Mouse (Mus musculus) limb, embryonic 13.5 days (tissue): Measurements from ENCODE around the gene Tuft1. TPM values are rescaled to one million over a fixed set of nuclear protein-coding genes. Genes with fewer than 3 reads are reported as not detected.
"Not testable (repeated sequence)": the region's sequence is repeated elsewhere in the genome, so short reads cannot be mapped to it uniquely, and the experiment has no call there.

Source experiments
- ATAC-seq: fragments of 200-750 bp; cut with Nextera tagmentation; 2 replicates; pipeline ENCODE4 v1.8.0; 2017; ENCODE audit warnings: low read depth, moderate number of reproducible peaks, moderate TSS enrichment; ENCODE audit not compliant: low FRiP score
- H3K27ac ChIP-seq: fragments of 300-500 bp; sonication (generic); 2 replicates; pipeline ENCODE4 v1.5.1; 2015; ENCODE audit warnings: inconsistent platforms, mild to moderate bottlenecking, moderate library complexity
- H3K27me3 ChIP-seq: fragments of 300-500 bp; sonication (generic); 2 replicates; pipeline ENCODE4 v1.6.1; 2015; ENCODE audit warnings: mild to moderate bottlenecking, inconsistent platforms
- H3K36me3 ChIP-seq: fragments of 300-500 bp; sonication (generic); 2 replicates; pipeline ENCODE4 v1.6.1; 2015; ENCODE audit warnings: inconsistent platforms, mild to moderate bottlenecking, moderate library complexity
- H3K4me1 ChIP-seq: fragments of 300-500 bp; sonication (generic); 2 replicates; pipeline ENCODE4 v1.6.1; 2015; ENCODE audit warnings: inconsistent platforms
- H3K4me2 ChIP-seq: fragments of 300-500 bp; sonication (generic); replicated peaks from 2 replicates; pipeline ENCODE4 v1.6.1; 2015; ENCODE audit warnings: inconsistent platforms, mild to moderate bottlenecking, moderate library complexity
- H3K4me3 ChIP-seq: fragments of 300-500 bp; sonication (generic); 2 replicates; pipeline ENCODE4 v1.5.1; 2015; ENCODE audit warnings: moderate library complexity, mild to moderate bottlenecking, inconsistent platforms
- H3K9ac ChIP-seq: fragments of 300-500 bp; sonication (generic); 2 replicates; pipeline ENCODE4 v1.6.1; 2015; ENCODE audit warnings: mild to moderate bottlenecking, inconsistent platforms
- H3K9me3 ChIP-seq: fragments of 300-500 bp; sonication (generic); 2 replicates; pipeline ENCODE4 v1.6.1; 2016; ENCODE audit warnings: inconsistent platforms
- WGBS: fragments of 180-500 bp; shearing (Covaris S2); methylation state at CpG from one replicate; pipeline ENCODE4 v1.1.7; 2015; 5-methylcytosine and 5-hydroxymethylcytosine counted together
- polyA plus RNA-seq: library from polyadenylated mRNA; unstranded; fragments of >200 nt; fragmentation: Nextera tagmentation; extraction: Ambion mirVana; gene quantifications from 2 replicates; pipeline ENCODE4 v1.2.1, GENCODE M21; 2015

Gene Tuft1
- 4.9 and 5.3 TPM in 2 replicates for polyA plus RNA-seq

DNA sequence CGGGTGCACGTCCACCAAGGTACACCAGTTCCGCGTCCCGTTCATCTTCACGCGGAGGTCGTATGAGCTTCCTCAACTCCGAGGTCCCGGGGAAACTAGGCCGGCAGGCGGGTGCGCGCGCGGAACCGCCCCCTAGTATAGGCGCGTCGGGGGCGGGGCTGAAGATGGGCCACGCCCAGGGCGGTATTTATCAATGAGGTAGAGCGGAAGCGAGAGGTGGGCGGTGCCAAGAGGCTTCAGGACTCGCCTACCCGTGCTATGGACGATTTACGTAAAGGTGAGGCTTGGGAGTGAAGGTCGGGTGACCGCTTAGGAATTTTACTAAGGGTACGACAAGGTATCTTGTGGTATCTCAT lies at the start of gene Tuft1:
Gene Tuft1, minus strand, starts transcription at position 133 of the 356 bp plus-strand sequence.
- ATAC-seq, result peak; percentile 93
- Histone ChIP-seq H3K9ac (peak within 1 kb of the TSS; percentile 54), H3K4me3 (peak within 1 kb of the TSS; percentile 43), H3K4me2 (peak within 1 kb of the TSS; percentile 71), H3K4me1 (peaks cover 10% of the 10 kb centered on the region)
- H3K9me3 ChIP-seq, H3K27ac ChIP-seq, H3K27me3 ChIP-seq, H3K36me3 ChIP-seq: not testable (repeated sequence)
- 0% methylated on average over 19 of the region's 33 CpGs for WGBS

GRCm38 (mm10) chr3:94703364-94703763 lies 44.7 kb upstream of the Tuft1 start:
- not testable (repeated sequence) for H3K9ac ChIP-seq, H3K9me3 ChIP-seq, H3K4me1 ChIP-seq, ATAC-seq, H3K4me3 ChIP-seq, H3K27me3 ChIP-seq, H3K4me2 ChIP-seq, H3K36me3 ChIP-seq, H3K27ac ChIP-seq
- WGBS, result 23% methylated on average over 3 of the region's 3 CpGs

GRCm38 (mm10) chr3:94702856-94703255 lies 44.2 kb upstream of the Tuft1 start:
- H3K9me3 ChIP-seq, result no peaks in the 10 kb centered on the region
- no peak for ATAC-seq
- 84% methylated on average over 3 of the region's 3 CpGs for WGBS
- no peak overlapping the region for H3K27ac ChIP-seq
- no peaks in the 10 kb centered on the region for H3K27me3 ChIP-seq
- H3K4me1 ChIP-seq, result no peaks in the 10 kb centered on the region
- no peak overlapping the region for H3K4me3 ChIP-seq
- H3K9ac ChIP-seq, result no peak overlapping the region
- H3K36me3 ChIP-seq, result no peaks in the 10 kb centered on the region
- H3K4me2 ChIP-seq, result no peak overlapping the region

DNA sequence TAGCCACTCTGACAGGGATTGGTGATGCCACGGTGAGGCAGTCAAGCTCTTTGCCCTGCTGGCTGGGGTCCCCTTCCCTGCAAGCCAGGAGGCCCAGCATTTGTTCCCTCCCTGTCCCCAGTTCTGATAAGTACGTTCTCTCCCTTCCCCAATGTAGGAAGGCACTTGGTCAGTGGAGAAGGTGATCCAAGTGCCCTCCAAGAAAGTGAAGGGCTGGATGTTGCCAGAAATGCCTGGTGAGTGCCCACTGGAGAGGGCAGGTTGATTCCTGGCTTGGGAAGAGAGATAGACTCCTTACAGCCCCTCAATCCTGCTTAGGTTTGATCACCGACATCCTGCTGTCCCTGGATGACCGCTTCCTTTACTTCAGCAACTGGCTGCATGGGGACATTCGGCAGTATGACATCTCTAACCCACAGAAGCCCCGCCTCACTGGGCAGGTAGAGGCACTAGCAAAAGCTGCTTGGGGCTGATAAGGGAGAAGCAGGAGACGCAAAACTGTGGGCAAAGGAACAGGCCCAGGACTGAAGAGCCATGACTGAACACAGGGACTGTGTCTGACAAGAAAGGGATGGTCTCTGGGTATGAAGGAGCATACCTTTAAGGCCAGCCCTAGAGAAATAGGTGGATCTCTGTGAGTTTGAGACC lies 43.6 kb upstream of the Tuft1 start:
- H3K4me3 ChIP-seq, H3K9ac ChIP-seq, H3K9me3 ChIP-seq, H3K27me3 ChIP-seq, H3K36me3 ChIP-seq, H3K4me2 ChIP-seq, H3K27ac ChIP-seq, ATAC-seq, H3K4me1 ChIP-seq: not testable (repeated sequence)
- 96% methylated on average over 7 of the region's 7 CpGs for WGBS

DNA sequence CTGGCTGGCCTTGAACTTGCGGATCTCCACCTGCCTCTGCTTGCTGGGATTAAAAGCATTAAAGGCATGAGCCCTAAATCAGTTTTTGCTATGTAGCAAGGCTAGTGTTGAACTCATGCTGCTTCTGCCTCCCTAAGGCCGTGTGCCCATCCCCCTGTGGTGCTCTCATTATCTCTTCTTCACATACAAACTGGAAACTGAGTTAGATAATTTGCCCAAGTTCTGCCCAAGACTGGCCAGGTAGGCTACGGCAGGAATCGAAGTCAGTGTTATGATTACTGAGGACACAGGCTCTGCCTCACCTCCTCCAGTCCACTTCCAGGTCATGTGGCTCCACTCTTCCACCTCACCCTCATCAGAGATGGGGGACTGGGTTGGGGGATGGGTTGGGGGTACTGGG lies 37.6 kb upstream of the Tuft1 start:
- H3K9me3 ChIP-seq, ATAC-seq, H3K36me3 ChIP-seq, H3K4me3 ChIP-seq, H3K27me3 ChIP-seq, H3K9ac ChIP-seq, H3K27ac ChIP-seq, H3K4me2 ChIP-seq: not testable (repeated sequence)
- H3K4me1 ChIP-seq, result peaks cover 13% of the 10 kb centered on the region
- 84% methylated on average over 4 of the region's 4 CpGs for WGBS

- H3K36me3 ChIP-seq, result not testable (repeated sequence)
- 84% methylated on average over 6 of the region's 6 CpGs for WGBS
These were observed 36.9 kb upstream of the Tuft1 start for GRCm38 (mm10) chr3:94695591-94695990.

GRCm38 (mm10) chr3:94693874-94694273 lies 35.2 kb upstream of the Tuft1 start:
- not testable (repeated sequence) for H3K4me3 ChIP-seq, H3K27me3 ChIP-seq, H3K9me3 ChIP-seq, H3K36me3 ChIP-seq, H3K27ac ChIP-seq, ATAC-seq, H3K9ac ChIP-seq, H3K4me2 ChIP-seq
- peaks cover 13% of the 10 kb centered on the region for H3K4me1 ChIP-seq
- 35% methylated on average over 5 of the region's 8 CpGs for WGBS

More at GRCm38 (mm10) chr3:94695591-94695990, 36.9 kb upstream of the Tuft1 start:
- H3K4me3 ChIP-seq, ATAC-seq, H3K27me3 ChIP-seq, H3K9me3 ChIP-seq, H3K9ac ChIP-seq, H3K27ac ChIP-seq, H3K4me2 ChIP-seq: not testable (repeated sequence)
- peaks cover 13% of the 10 kb centered on the region for H3K4me1 ChIP-seq

- H3K36me3 ChIP-seq, result no peaks in the 10 kb centered on the region
- H3K4me3 ChIP-seq, result no peak within 1 kb of the TSS
- no peaks in the 10 kb centered on the region for H3K27me3 ChIP-seq
- 32% methylated on average over 5 of the region's 5 CpGs for WGBS
- no peak within 1 kb of the TSS for H3K9ac ChIP-seq
- no peak for ATAC-seq
- no peak within 1 kb of the TSS for H3K27ac ChIP-seq
- H3K4me1 ChIP-seq, result peaks cover 13% of the 10 kb centered on the region
- H3K9me3 ChIP-seq, result no peaks in the 10 kb centered on the region
- no peak within 1 kb of the TSS for H3K4me2 ChIP-seq
These were observed 34.7 kb upstream of the Tuft1 start, which contains the start of gene Selenbp2 for GRCm38 (mm10) chr3:94693329-94693825. Gene Selenbp2, plus strand, starts transcription at chr3:94693556.

DNA sequence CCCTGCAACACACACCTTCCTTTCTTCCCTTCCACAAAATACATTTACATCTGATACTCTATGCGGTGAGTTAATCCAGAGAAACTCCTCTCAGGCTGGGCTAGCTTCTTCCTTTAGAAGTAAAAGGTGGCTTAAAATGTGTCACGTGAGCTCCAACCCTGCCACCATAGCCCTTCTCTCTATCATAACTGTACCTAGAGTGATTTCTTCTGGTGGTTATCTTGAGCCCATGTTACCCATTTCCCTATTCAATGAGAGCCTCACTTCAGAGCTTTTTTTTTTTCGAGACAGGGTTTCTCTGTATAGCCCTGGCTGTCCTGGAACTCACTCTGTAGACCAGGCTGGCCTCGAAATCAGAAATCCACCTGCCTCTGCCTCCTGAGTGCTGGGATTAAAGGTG lies 33.0 kb upstream of the Tuft1 start:
- 89% methylated on average over 4 of the region's 4 CpGs for WGBS
- not testable (repeated sequence) for H3K9ac ChIP-seq, H3K27ac ChIP-seq, H3K36me3 ChIP-seq, H3K4me2 ChIP-seq, ATAC-seq, H3K4me3 ChIP-seq, H3K27me3 ChIP-seq, H3K9me3 ChIP-seq
- H3K4me1 ChIP-seq, result peaks cover 13% of the 10 kb centered on the region

DNA sequence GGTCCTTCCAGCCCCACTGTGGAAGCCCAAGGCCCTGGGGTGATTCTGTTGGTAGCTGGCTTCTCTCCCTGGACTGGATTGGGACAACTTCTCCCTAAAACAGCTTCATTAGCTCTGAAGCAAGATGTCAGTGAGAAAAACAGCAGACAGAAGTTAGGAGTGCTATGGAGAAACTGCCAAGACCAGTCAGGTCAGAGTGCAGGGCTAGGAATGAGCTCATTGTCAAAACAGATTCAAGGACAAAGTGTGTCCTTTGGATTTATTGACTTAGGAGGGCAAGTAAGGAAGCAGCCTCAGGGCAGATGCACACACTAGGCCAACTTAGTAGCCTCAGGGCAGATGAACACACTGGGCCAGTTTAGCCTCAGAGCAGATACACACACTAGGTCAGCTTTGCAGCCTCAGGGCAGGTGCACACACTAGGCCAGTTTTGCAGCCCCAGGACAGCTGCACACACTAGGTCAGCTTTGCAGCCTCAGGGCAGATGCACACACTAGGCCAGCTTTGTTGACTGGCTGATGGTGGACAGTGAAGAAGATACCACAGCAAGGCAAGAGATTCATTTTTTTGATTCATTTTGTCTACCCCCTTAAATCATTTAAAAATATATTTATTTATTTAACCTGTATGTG lies 32.1 kb upstream of the Tuft1 start:
- H3K9ac ChIP-seq, result no peak overlapping the region
- H3K4me3 ChIP-seq, result no peak overlapping the region
- H3K9me3 ChIP-seq, result no peaks in the 10 kb centered on the region
- H3K36me3 ChIP-seq, result no peaks in the 10 kb centered on the region
- H3K4me2 ChIP-seq, result no peak overlapping the region
- ATAC-seq, result no peak
- H3K27me3 ChIP-seq, result no peaks in the 10 kb centered on the region
- no peak overlapping the region for H3K27ac ChIP-seq
- peaks cover 13% of the 10 kb centered on the region for H3K4me1 ChIP-seq

DNA sequence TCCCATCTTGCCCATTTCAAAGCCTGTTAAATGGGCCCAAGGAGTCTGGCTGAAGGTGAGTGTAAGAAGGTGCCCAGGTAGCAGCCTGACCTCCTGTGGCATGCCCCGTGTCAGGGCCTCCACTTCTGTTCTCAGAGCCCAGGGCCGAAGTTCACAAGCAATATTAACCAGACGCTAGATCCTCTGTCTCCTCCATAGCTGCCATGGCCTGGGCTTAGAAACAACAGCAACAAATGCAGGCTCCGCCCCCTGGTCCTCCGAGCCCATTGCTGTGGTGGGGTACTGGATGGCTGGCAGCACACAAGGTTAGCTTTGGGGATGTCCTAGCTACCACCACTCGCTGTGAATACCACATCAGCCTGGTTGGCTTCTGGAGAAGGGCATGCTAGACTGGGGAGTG lies 31.5 kb upstream of the Tuft1 start:
- not testable (repeated sequence) for H3K36me3 ChIP-seq, ATAC-seq, H3K4me2 ChIP-seq, H3K9ac ChIP-seq, H3K9me3 ChIP-seq, H3K4me3 ChIP-seq, H3K27me3 ChIP-seq, H3K27ac ChIP-seq
- H3K4me1 ChIP-seq, result peaks cover 13% of the 10 kb centered on the region
- WGBS, result 58% methylated on average over 6 of the region's 6 CpGs

GRCm38 (mm10) chr3:94689195-94689594 lies 30.5 kb upstream of the Tuft1 start:
- H3K27me3 ChIP-seq, ATAC-seq, H3K27ac ChIP-seq, H3K36me3 ChIP-seq, H3K4me3 ChIP-seq, H3K9me3 ChIP-seq, H3K4me2 ChIP-seq, H3K9ac ChIP-seq: not testable (repeated sequence)
- peaks cover 13% of the 10 kb centered on the region for H3K4me1 ChIP-seq
- 57% methylated on average over 1 of the region's 1 CpGs for WGBS

GRCm38 (mm10) chr3:94688698-94689097 lies 30.0 kb upstream of the Tuft1 start:
- H3K4me1 ChIP-seq, result peaks cover 12% of the 10 kb centered on the region
- H3K27me3 ChIP-seq, ATAC-seq, H3K9ac ChIP-seq, H3K27ac ChIP-seq, H3K4me2 ChIP-seq, H3K36me3 ChIP-seq, H3K9me3 ChIP-seq, H3K4me3 ChIP-seq: not testable (repeated sequence)
- WGBS, result 81% methylated on average over 3 of the region's 3 CpGs
